Mouse (Mus musculus): ENCODE results near the gene Olfr1265.

DNA sequence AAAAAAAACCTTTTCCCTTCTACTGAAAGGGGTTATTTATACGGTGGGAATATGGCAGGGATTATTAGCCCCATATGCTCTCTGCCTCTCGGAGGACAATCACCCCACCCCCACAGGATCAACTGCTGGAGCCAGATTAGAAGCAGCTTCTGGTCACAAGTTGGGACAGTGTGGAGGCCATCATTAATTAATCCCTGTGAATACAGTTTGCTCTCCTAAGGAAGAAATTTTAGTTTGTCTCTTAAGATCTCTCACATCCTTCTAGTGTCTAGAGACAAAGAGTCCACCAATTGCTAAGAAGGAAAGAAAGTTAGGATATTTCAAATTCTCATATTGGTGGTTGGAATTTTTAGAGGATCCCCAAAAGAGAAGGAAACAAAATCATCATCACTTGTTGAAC lies 9.7 kb upstream of the Olfr1265 start, which contains the start of gene Olfr1264:
- TF ChIP-seq CTCF (IDR thresholded peaks at IDR 0.05; ENCODE audit: control insufficient read depth, insufficient read depth, low read length) (no peak), POLR2A (IDR thresholded peaks at IDR 0.05; ENCODE audit: borderline replicate concordance, control insufficient read depth, low read depth, low read length) (no peak)
